Mouse (Mus musculus) E14TG2a.4 (cell line): ENCODE measurements around the gene Zfp536.

Source experiments
- H3K27me3 ChIP-seq: 2 replicates; pipeline ENCODE4 v1.6.1; 2014; ENCODE audit warnings: low read length, control low read depth; ENCODE audit not compliant: insufficient read depth
- H3K36me3 ChIP-seq: 2 replicates; pipeline ENCODE4 v1.6.1; 2014; ENCODE audit warnings: low read length, control low read depth; ENCODE audit not compliant: insufficient read depth
- H3K4me1 ChIP-seq: replicated peaks from 2 replicates; pipeline ENCODE4 v1.6.1; 2014; ENCODE audit warnings: low read depth, low read length, control low read depth
- H3K4me3 ChIP-seq: replicated peaks from 2 replicates; pipeline ENCODE4 v1.5.1; 2014; ENCODE audit warnings: mild to moderate bottlenecking, low read length
- H3K9me3 ChIP-seq: 2 replicates; pipeline ENCODE4 v1.6.1; 2014; ENCODE audit warnings: low read length, control low read depth
- CTCF ChIP-seq: conservative IDR thresholded peaks from 2 replicates; pipeline ENCODE4 v1.5.1; 2014; ENCODE audit warnings: low read length
- NANOG ChIP-seq: IDR thresholded peaks from 2 replicates; pipeline ENCODE4 v1.6.1; 2014; ENCODE audit warnings: borderline replicate concordance, low read length, mixed read lengths
- POU5F1 ChIP-seq: IDR thresholded peaks from 2 replicates; pipeline ENCODE4 v1.6.1; 2014; ENCODE audit warnings: low read length, borderline replicate concordance

The Zfp536 gene

GRCm38 (mm10) chr7:37521407-37521806, 252.0 kb downstream of the Zfp536 start:
- H3K4me3 ChIP-seq, result no peak overlapping the region
- TF ChIP-seq NANOG, result no peak
- TF ChIP-seq CTCF, result no peak

GRCm38 (mm10) chr7:37510933-37511675, 262.3 kb downstream of the Zfp536 start:
- Histone ChIP-seq H3K4me1 (peaks cover 43% of the 10 kb centered on the region), H3K27me3 (peaks cover 7% of the 10 kb centered on the region; the same call in 1 of the 2 replicates), H3K4me3 (no peak overlapping the region), H3K36me3 (no peaks in the 10 kb centered on the region), H3K9me3 (no peaks in the 10 kb centered on the region)
- no peak for TF ChIP-seq CTCF
- no peak for TF ChIP-seq NANOG
- TF ChIP-seq POU5F1, result no peak

More at GRCm38 (mm10) chr7:37521407-37521806, 252.0 kb downstream of the Zfp536 start:
- Histone ChIP-seq H3K36me3 (no peaks in the 10 kb centered on the region), H3K9me3 (no peaks in the 10 kb centered on the region), H3K4me1 (peaks cover 24% of the 10 kb centered on the region), H3K27me3 (peaks cover 7% of the 10 kb centered on the region)

DNA sequence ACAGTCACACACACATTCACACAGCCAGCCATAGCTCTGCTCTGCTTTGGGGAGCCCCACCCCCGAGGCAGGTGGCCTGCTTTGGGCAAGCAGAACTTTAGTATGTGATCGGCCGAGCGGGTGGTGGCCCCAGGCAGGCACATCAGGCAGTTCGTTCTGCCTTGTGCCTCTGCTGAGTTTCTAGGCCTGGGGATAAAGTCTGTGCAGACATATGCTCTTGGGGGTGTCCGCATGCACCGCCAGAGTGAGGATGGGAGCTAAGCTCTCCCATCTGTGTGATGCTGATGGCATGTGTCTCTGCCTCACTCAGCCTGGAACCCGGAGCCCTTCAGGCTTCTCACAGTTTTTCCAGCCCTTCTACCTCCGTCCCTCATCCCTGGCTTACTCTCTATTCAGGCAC, 263.7 kb downstream of the Zfp536 start:
- H3K4me1 ChIP-seq, result peaks cover 37% of the 10 kb centered on the region
- TF ChIP-seq NANOG, result no peak
- no peak for TF ChIP-seq CTCF
- no peak for TF ChIP-seq POU5F1
- no peaks in the 10 kb centered on the region for H3K9me3 ChIP-seq
- H3K4me3 ChIP-seq, result peak overlapping the region; percentile 51
- no peaks in the 10 kb centered on the region for H3K36me3 ChIP-seq
- H3K27me3 ChIP-seq, result peaks cover 7% of the 10 kb centered on the region; the same call in 1 of the 2 replicates

GRCm38 (mm10) chr7:37505548-37505947, 267.9 kb downstream of the Zfp536 start:
- no peaks in the 10 kb centered on the region for H3K36me3 ChIP-seq
- peaks cover 5% of the 10 kb centered on the region; the same call in 1 of the 2 replicates for H3K27me3 ChIP-seq
- H3K4me1 ChIP-seq, result peaks cover 17% of the 10 kb centered on the region
- no peak overlapping the region for H3K4me3 ChIP-seq
- TF ChIP-seq NANOG, result no peak
- TF ChIP-seq POU5F1, result no peak
- TF ChIP-seq CTCF, result no peak
- H3K9me3 ChIP-seq, result no peaks in the 10 kb centered on the region

GRCm38 (mm10) chr7:37505096-37505495, 268.3 kb downstream of the Zfp536 start:
- TF ChIP-seq POU5F1 (no peak), CTCF (no peak), NANOG (no peak)
- Histone ChIP-seq H3K4me1 (peaks cover 17% of the 10 kb centered on the region), H3K4me3 (no peak overlapping the region), H3K36me3 (no peaks in the 10 kb centered on the region), H3K27me3 (peaks cover 5% of the 10 kb centered on the region; the same call in 1 of the 2 replicates), H3K9me3 (no peaks in the 10 kb centered on the region)

- no peak for TF ChIP-seq POU5F1
- no peak for TF ChIP-seq NANOG
- TF ChIP-seq CTCF, result no peak
- H3K36me3 ChIP-seq, result no peaks in the 10 kb centered on the region
- H3K27me3 ChIP-seq, result peaks cover 6% of the 10 kb centered on the region
- no peaks in the 10 kb centered on the region for H3K9me3 ChIP-seq
- peaks cover 31% of the 10 kb centered on the region for H3K4me1 ChIP-seq
- peak overlapping the region; percentile 75 for H3K4me3 ChIP-seq
Measured at GRCm38 (mm10) chr7:37498881-37499280, 274.6 kb downstream of the Zfp536 start.

DNA sequence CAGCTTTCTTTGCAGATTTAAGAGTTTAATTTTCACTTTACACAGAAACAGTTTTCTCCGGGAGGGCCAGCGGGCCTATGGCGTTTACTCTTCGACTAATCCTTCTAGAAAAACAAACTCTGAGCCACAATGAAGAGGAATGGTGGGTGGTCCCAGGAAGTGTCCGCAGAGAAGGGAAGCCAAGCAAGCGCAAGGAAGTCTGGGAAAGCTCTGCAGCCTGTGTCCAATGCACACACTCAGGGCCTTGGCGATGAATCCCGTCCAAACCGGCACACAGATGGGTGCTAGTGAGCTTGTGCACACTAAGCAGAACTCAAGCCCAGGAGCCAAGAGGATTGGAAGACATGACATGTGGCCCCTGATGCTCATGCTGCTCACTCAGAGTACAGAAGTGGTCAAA, 276.9 kb downstream of the Zfp536 start:
- Histone ChIP-seq H3K27me3 (peaks cover 7% of the 10 kb centered on the region), H3K4me3 (no peak overlapping the region), H3K9me3 (no peaks in the 10 kb centered on the region), H3K36me3 (no peaks in the 10 kb centered on the region), H3K4me1 (peaks cover 24% of the 10 kb centered on the region)
- no peak for TF ChIP-seq CTCF

GRCm38 (mm10) chr7:37490312-37490711, 283.1 kb downstream of the Zfp536 start:
- H3K27me3 ChIP-seq, result peaks cover 32% of the 10 kb centered on the region; the same call in 1 of the 2 replicates
- H3K4me1 ChIP-seq, result peaks cover 10% of the 10 kb centered on the region
- H3K36me3 ChIP-seq, result no peaks in the 10 kb centered on the region
- TF ChIP-seq POU5F1, result no peak
- H3K9me3 ChIP-seq, result no peaks in the 10 kb centered on the region
- H3K4me3 ChIP-seq, result no peak overlapping the region

- peaks cover 32% of the 10 kb centered on the region for H3K27me3 ChIP-seq
- TF ChIP-seq CTCF (no peak), POU5F1 (no peak), NANOG (no peak)
- no peaks in the 10 kb centered on the region for H3K9me3 ChIP-seq
- H3K36me3 ChIP-seq, result no peaks in the 10 kb centered on the region
- peaks cover 17% of the 10 kb centered on the region for H3K4me1 ChIP-seq
- no peak overlapping the region for H3K4me3 ChIP-seq
Measured at GRCm38 (mm10) chr7:37484946-37485345, 288.5 kb downstream of the Zfp536 start.
